Mouse (Mus musculus): ENCODE results near the gene Gm10961.
"Not testable (repeated sequence)": the region's sequence is repeated elsewhere in the genome, so short reads cannot be mapped to it uniquely, and the experiment has no call there.

Gene Gm10961

DNA sequence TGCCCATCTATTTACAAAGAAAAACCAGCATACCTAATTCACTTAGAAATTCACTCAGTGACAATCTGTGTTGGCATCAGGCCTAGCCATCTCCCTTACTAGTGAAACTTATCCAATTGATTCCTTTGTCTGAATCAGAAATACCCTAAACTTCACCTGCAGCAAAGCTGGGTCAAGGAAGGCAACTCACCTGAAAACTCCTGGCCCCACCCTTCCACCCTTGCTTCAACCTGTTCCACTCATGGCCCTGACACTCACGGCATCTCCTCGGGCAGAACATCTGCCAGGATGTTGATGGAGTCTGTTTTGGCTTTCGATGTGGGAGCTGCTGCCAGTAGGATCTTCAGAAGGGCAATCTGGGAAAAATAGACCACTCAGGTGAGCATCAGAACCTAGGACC, 13.3 kb upstream of the Gm10961 start:
- peak; percentile 1 for DNase-seq

DNA sequence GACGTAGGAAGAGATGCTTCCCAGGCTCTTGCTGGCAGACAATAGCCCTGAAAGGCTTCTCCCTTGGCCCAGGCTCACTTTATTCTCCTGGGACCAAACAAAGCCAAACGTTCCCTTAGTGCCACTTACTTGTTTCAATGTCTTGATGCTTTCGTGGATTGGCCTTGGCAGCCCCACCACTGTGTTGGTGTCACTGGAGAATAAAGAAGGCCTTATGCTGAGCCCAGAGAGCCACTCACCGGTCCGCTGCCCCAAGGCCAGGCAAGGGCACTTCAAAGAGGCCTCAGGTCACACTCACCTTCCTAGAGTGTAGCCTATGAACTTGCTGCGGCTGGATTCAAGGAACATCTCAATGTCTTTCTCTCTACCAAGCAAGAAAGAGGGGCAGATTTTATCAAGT, 11.2 kb upstream of the Gm10961 start:
- no peak for DNase-seq

DNA sequence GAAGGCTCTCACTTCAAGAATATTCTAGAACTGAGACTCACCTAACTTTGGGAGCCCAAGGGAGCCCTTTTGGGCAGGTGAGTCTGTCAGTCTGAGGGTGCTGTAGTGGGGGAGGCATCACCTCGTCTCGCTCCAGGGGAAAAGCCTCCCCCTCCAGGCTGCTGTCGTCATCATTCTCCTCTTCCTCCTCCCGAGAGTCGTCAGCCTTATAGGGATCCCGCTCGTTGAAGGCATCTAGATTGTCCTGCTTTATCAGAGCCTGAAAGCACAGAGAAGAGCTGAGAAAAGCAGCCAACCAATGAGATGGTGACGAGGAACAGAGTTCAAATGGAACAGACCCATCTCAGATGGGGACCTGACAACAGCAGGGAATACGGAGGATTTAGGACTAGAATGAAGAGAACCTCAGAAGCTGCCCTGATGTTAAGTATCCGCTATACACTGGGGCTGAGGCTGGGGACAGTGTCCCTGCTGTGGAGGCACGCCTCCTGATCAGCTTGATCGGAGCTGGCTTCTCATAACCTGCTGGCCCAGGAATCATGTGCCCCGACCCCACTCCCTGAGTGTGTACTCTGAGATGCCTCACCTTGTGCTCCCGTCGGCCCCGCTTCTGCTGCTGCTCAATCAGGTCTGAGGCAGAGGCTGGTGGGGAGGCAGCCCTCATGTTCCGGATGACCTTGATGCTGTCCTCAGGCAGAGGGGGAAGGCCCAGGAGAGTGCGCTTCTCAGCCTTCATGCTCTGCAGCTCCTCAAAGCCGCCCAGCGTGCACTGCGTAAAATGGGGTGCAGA, 9.6 kb upstream of the Gm10961 start:
- no peak for DNase-seq

DNA sequence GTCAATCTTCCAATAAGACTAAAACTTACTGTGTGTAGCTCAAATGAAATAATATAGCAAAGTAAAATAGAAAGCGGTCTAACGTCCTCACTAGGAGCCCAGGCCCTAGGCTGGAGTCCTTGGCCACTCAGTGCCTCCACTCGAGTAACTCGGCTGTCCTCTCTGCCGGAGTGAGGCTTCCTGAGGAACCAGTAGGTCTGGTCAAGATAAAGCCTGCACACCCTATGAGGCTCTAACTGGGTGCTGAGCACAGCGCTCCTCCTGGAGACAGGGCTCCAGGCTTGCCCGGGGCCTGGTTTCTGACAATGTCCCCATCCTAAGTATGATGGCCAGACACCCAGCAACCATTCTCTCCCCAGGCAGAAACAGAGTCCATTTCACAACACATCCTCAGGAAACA, 8.6 kb upstream of the Gm10961 start:
- DNase-seq = no peak

DNA sequence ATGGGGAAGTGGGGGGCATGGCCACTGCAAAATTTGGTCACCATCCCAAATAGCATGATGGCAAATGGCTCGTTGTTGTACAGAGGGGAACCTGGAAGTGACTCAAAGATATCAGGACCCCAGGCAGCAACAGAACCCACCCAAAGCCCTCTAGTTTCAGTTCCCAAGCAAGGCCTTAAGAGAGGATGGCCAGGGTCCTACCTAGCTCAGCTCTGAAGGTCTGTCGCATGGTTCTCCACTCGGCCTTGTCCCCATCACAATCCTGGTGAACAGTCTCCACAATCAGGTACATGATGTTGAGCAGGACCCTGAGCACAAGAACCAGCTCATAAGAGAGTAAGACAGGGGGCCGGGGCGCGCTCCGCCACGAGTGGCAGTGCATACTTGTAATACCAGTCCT, 6.7 kb upstream of the Gm10961 start:
- no peak for DNase-seq

DNA sequence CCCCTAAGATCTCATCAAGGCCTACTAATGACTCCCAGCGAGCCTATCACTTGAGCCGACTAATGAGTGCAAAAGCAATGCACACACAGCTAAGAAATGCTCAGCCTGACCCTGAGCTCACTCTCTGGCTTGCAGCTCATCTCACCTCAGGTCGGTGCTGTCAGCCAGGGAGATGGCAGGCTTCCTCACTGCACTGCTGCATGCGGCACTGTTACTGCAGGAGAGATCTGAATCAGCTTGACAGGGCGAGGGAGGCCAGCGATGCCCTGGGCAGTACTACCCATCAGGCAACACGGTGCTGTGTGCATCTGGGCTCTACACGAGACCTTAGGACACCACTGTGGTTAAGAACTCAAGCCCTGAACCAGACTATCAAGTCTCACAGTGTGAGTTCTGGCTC, 5.6 kb upstream of the Gm10961 start:
- no peak for DNase-seq

DNA sequence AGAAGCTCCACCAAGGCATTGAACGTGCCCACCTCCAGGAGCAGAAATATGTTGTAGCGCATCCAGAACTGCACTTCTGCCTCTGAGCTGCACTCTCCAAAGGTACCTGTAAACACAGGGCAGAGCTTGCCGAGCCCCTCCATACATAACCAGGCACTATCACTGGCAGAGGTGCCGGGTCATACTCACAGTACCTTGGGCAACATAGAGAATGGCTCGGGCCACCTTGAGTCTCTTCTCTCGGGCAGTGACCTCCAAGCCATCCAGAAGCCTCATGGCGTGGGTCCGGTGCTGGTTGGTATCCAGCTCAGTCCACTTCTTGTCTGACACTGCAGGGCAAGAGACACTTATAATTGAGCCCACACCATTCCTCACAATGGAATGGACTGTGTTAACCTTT, 4.4 kb upstream of the Gm10961 start:
- DNase-seq = no peak

DNA sequence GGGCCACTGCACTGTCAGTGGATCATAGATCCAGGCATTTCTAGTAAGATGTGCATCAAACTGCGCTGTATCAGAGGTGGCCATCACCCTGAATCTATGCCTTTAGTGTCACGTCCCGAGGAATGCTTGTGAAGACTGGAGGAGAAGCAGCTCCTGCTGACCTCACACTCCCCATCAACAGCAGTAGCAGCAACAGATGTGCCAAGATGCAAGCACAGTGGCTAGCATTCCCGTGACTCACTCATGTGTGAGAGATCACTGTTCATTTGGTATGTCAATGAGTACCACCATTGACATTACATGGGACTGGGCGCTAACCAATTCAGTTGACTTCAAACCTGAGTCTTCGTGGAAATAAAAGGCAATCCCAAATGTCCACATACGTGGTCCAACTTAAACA, 3.5 kb upstream of the Gm10961 start:
- DNase-seq = no peak

DNA sequence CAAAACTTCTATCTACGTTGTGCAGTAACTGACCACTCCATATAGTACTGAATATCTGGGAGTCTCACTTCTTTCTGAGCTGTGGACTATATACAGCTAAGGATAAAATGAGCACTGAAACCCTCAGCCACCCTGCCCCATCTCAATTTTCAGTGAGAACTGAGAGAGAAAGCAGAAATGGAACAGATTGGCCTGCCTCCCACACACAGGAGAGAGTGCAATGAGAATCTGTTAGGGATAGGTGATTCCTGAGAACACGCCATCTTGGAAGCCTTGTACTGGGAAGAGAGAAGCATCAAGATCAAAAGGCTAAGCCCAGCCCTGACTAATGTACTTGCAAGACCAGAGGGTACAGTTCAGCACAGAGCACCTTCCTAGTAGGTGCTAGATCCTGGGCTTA, 2.6 kb upstream of the Gm10961 start:
- DNase-seq = no peak

DNA sequence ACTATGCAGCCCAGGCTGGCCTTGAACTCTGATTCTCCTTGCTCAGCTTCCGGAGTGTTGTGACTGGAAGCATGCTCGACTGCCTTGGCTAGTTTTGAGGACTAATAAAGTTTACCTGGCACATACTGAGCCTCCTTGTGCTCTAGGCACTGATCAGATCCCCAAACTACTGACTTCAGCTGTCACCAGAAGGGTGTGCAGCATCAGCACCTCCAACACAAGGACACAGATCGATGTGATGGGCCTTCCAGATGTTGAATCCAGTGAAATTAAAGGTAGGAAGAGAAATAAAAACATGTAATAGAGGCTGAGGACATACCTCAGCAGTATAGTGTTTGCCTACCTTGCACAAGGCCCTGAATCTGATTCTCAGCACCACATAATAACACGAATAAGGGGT, 1.7 kb upstream of the Gm10961 start:
- DNase-seq = no peak

DNA sequence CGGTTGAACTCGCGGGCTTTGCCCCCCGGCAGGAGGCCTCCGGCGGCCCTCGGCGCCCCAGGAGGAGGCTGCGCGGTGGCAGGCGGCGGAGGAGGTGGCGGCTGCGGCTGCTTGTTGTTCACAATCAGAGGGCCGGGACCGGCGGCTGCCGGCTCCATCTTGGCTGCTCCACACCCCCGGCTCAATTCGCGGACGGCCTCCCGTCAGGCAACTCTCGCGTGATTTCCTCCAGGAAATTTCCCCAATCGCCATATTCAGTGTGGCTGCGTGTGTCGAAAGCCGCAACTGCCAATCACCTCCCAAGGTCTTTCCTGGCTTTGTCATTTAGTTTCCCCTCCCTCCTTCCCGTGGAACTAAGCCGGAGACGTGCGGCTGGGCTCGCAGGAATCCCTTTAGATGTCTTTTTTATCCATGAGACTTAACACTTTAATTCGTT, 419 bp downstream of the Gm10961 start, which contains the start of gene Strip1:
Gene Strip1 (minus strand): TSS at position 172 of the 436 bp plus-strand sequence.
- peak; percentile 87 for DNase-seq

DNA sequence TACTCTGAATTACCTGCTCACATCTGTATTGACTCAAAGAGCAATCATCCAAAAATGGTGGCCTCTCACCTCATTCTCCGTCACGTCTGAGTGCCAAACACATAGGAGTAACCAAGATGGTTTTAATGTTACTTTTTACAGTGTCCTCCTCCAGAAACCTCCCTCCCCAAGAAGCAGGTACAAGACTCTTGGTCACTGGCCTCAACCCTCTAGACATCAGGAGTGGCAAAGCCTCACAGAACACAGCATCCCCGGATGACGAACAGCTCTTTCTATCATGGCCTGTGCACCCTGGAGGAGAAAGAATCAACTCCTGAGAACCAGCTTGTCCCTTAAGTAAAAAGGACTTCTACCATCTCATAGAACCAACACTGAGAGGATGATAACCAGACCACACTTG, 1.7 kb downstream of the Gm10961 start:
- no peak for DNase-seq

DNA sequence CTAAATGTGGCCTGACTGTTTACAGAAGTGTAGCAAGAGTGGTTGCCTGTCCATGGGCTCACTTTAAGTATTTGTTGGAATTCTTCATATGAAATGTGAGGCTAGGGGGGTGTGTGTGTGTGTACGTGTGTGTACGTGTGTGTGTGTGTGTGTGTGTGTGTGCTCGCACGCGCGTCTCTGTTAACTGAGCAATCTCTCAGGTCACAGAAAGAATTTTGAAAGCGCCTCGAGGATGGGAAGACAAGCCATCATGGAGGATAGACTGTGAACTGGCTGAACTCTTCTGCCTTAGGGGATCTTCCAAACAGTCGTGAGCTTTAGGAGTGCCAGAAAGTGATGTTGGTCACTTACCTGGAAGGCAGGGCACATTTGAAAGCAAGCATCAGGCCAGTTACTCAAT, 2.8 kb downstream of the Gm10961 start:
- no peak for DNase-seq

DNA sequence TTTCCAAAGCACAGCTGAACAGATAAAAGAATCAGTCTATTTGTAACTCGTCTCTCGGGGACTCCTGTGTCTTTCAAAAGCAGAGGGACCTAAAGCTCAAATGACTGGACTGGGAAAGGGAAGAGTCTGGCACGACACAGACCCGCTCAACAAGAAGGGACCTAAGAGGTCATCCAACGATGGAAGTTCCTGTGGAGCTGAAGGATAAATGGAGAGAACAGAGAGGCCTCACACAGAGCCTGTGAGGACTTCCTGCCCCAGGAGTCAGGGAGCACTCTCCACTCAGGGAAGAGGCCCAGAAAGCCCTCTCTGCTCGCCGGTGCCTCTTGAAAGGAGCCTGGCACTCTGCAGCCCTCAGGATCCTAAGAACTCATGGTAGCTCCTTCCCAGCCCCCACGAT, 4.7 kb downstream of the Gm10961 start:
- DNase-seq = no peak

DNA sequence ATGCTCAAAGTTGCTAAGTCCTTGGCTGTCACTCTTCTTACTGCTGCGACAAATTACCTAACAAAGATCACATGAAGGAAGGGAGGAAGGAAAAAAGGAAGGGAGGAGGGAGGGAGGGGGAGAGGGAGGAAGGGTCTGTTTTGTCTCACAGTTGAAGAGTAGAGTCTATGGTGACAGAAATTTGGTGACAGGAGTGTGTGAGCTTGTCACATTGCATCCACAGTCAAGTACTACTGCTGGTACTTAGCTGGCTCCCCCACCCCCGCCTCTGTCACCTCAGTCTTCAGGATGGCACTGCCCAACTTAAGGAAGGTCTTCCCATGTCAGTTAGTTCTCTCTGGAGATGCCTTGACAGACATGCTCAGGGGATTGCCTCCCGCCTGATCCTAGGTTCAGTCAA, 5.1 kb downstream of the Gm10961 start:
- no peak for DNase-seq

DNA sequence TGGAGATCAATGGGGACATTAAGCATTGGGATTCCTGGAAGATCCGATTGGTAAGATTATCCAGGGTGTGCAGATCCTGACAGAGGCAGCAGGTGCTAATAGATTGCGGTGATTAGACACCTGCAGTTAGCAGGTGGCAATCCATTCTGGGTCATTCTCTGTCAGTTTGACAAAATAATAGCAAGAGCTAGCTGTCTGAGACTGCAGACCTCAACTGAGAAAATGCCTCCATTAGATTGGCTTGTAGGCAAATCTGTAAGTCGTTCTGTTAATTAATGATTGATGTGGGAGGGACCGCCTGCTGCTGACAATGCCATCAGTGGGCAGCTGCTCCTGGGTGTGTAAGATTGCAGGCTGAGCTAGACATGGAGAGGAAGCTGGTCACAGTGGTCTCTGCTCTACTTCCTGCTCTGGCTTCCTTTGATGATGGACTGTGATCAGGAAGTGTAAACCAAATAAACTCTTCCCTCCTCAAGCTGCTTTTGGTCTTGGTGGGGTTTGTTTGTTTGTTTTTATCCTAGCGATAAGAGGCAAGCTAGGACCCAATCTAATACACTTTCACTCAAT, 6.6 kb downstream of the Gm10961 start:
- no peak for DNase-seq

DNA sequence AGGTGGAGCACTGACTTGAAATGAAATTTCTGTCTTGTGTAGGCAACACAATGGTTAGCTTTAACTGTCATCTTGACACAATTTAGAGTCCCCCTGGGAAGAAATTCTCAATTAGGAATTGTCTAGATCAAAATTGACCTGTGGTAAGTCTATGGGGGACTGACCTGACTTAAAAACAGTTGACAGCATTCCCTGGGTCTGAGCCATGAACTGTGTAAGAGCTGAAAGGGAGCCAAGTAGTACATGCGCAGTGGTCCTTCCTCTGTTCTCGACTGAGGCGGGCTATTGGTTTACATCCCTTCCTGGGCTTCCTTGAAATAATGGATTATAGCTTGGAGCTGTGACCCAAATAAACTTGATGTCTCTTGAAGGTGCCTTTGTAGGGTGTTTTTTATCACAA, 15.8 kb downstream of the Gm10961 start:
- no peak for DNase-seq

DNA sequence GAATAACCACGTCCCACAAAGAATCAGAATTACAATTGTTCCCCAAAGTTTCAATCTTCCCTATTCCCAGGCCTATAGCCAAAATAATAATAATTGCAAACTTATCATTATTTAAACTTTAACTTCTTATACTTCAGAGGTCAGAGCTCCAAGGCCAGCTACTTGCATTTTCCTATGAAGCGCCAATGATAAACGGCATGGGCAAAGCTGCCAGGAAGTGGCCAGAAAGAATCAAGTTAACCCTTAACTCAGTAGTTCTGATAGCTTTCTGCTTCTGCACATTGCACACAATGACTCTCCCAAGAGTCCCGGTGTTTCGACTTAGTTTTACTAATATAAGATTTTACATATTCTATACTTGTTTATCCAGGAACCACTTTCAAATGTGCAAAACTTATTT, 19.2 kb downstream of the Gm10961 start:
- not testable (repeated sequence) for DNase-seq

DNA sequence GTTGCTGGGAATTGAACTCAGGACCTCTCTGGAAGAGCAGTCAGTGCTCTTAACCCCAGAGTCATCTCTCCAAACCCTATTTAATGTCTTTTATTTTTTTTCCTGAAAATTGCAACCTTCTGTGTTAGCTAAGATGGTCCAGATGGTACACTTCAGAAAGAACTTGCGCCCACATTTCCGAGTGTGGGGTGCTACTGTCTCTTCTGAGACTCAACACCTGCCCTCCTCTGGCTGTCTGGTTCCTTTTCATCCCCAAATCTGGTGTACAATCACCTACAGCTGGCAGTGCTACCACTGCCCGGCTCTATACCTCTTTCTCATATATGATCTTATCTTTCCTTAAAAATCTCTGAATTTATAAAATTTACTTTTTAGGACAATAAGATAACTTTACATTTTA, 21.8 kb downstream of the Gm10961 start:
- DNase-seq = no peak

DNA sequence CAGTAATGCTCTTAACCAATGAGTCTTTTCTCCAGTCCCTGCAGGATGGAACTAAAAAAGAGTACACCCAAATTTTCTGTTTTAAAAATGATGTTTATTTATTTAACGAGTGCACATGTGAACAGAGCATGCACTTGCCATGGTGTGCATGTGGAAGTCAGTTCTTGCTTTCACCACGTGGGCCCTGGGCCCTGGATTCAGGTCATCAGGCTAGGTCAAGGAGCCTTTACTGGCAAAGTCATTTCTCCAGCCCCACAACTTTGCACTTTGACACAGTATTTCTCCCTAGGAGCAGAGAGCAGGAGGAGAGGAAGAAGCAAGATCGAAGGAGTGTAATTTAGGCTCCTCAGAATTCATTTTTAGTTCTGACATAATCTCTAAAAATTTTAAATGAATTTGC, 23.7 kb downstream of the Gm10961 start:
- no peak for DNase-seq

DNA sequence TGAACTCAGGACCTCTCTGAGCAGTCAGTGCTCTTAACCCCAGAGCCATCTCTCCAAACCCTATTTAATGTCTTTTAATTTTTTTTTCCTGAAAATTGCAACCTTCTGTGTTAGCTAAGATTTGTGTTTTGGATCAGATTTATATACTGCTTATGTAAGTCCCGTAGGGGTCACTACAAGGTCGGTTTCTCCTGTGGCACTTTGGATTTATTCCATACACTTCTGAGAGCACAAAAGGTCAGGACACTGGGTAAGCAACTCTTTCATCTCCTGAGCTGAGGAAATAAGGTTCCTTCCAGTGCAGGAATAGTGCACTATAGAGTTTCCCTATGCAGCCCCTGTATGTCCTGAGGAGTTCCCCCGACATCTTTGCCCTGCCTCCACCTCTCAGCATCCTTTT, 24.4 kb downstream of the Gm10961 start:
- DNase-seq = no peak

DNA sequence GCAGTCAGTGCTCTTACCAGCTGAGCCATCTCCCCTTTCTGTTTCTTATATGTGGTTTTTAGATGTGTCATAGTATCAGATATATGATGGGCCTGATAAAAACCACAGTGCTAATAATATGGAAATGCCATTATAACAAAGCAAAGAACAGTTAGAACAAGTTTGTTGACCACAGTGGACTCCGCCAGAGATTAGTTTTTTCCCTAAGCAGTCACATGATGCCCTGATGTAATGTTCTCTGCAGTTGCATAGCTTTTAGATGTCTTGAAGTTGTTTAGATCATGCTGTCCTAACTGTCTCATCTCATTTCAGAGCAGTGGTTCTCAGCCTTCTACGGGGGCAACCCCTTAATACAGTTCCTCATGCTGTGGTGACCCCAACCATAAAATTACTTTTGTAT, 25.0 kb downstream of the Gm10961 start:
- no peak for DNase-seq

DNA sequence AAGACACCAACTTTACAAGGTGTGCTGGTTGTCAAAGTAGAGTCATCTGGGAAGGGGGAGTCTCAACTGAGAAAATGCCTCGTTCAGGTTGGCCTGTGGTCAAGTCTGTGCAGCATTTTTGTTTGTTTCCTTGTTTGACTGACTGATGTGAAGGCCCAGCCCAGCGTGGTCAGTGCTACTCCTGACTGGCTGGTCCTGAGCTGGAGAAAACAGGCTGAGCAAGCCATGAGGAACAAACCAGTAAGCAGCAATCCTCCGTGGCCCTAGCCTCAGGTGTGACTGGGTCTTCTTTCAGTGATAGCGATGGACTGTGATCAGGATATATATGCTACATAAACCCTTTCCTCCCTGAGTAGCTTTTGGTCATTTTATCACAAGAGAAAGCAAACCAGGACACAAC, 25.8 kb downstream of the Gm10961 start:
- no peak for DNase-seq

DNA sequence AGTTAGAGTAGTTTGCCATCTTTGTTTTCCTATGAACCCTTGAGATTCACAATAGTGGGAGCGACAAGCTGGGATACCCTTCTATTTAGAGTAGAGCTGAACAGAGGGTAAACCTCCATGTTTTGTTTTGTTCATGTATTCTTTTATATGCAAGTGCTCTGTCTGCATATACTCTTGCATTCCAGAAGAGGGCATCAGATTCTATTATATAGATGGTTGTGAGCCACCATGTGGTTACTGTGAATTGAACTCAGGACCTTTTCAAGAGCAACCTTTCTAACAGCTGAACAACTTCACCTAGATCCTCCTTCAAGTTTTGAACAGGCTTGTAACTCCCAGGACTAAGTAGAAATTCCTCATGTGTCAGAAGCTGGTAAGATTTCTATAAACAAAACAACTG, 27.9 kb downstream of the Gm10961 start:
- DNase-seq = no peak

DNA sequence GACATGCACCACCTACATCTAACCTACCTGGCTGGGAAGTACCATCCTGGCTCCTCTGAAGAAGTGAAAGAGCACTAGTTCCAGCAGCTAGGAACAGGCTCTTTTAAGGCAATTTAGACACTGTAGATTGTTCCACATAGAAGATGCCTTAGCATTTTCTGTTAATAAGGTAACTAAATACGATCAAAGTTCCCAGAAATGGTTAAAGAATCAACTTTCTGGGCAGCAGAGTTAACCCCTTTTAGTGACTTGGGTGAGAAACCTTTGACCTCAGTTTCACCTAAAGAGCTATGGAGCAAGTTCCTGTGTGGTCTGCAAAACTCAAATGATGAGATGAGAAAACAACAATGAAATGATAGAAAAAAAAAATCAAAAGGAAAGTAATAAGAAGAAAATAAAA, 33.5 kb downstream of the Gm10961 start:
- no peak for DNase-seq

All from right cerebral cortex, postnatal 4 days (tissue).